Mouse (Mus musculus) c-Kit-positive CD71-negative TER-119-negative erythroid progenitor cells, embryonic 14.5 days (primary cell): Measurements from ENCODE around the gene Schip1.

Experiments
- DNase-seq: peaks from one replicate; pipeline ENCODE4 v3.0.0-alpha.2; 2013; ENCODE audit warnings: low read depth

Gene Schip1

GRCm38 (mm10) chr3:68556891-68557290 lies 492.3 kb downstream of the Schip1 start:
- DNase-seq = no peak

DNA sequence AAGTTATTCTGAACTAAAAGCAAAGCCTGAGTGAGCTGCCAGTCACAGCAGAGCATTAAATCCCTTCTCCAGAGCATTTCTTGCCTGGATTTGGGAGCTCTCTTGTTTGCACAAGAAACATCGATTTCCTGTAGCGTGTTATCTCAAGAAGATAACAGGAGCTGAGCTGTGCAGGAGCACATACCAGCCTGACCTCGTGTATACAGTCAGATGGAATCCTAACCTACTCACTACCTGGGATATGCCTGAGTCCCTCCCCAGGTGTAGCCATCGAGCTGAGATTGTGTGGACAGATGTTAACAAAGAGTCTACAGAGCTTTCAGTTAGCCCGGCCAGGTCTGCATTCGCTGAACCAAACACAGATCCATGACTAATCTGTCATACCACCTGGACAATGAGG lies 494.1 kb downstream of the Schip1 start:
- DNase-seq = no peak

GRCm38 (mm10) chr3:68560057-68560456 lies 495.5 kb downstream of the Schip1 start:
- no peak for DNase-seq

DNA sequence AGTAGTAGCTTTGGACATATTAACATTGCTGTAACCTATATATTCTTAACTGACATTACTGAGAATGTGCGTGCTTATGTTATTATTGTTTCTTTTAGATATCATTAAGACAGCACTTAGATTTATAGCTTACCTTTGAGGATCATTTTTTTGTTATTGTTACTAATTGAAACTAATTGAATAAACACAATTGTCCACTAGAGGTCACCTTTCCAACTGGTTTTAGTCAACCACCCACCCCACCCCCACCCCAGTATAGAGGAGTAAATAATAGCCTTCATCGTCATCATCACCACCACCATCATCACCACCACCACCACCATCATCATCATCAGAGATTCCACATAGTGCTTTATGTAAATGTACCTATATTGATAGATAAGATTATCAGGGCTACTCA lies 498.2 kb downstream of the Schip1 start:
- DNase-seq = no peak

- DNase-seq = no peak
These were observed 499.3 kb downstream of the Schip1 start for GRCm38 (mm10) chr3:68563922-68564321.

DNA sequence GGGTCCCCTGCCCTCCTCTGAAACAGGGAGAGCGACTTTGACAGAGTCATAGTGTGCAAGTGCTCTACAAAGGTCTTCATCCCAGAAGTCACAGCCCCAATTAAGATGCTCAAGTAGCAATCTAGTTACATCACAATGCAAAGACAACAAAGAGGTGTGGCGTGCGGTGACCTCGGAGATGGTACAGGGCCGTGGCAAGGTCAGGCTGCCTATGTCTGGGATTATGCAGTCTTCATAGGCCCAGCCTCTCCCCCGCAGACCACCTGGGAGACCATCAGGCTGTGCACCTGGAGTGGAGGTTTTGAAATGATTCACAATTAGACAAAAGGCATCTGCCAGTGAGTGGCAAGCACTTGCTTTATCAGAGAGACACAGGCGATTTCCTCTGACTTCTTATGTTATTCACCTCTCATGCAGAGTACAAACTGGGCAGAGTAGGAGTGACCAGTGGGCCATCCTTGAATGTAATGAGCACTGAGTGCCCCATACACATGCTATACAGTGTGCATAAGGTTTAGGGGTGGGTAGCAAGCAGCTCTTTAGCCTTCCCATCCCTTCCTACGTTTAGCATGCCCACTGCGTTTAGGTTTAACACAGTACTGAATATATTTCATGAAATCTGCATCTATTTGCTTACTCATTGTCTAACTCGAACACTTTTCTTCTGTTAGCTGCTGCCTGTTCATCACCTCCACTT lies 500.5 kb downstream of the Schip1 start:
- no peak for DNase-seq

DNA sequence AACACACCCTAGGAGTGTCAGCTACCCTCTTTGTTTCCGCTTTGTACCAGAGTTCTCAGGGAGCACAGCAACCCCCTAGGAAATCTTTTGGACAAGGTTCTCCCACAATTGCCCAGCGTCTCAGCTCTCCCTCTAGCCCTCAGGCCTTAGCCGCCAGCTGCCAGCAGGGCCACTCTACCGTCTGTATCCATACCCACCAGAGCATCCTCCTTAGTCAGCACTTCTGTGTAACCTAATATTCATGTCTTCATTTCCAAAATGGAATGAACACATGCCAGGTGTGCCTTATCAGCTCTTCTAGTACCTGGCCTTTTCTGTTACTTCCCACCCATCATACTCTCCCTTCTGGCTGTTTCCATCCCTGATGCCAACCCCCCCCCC lies 501.1 kb downstream of the Schip1 start:
- DNase-seq = no peak

DNA sequence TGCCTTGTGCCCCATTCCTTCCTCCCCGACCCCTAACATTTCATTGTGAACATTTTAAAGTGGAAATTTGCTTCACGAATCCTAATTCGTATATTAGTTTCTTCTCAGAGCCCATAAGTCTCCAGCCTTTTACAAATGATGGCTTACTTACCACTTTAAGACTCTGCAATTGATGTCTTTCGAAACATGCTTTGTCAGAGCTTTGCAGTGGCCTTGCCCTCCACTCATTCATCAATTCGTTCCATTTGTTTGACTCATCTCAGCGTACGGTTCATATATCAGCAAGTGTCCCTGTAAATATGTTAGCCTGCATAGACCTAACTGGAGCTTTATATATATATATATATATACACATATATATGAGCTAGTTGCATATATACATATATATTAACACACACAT lies 503.0 kb downstream of the Schip1 start:
- no peak for DNase-seq

GRCm38 (mm10) chr3:68568149-68568548 lies 503.5 kb downstream of the Schip1 start:
- no peak for DNase-seq

GRCm38 (mm10) chr3:68568716-68569115 lies 504.1 kb downstream of the Schip1 start:
- DNase-seq = no peak

GRCm38 (mm10) chr3:68570319-68570718 lies 505.7 kb downstream of the Schip1 start:
- no peak for DNase-seq

DNA sequence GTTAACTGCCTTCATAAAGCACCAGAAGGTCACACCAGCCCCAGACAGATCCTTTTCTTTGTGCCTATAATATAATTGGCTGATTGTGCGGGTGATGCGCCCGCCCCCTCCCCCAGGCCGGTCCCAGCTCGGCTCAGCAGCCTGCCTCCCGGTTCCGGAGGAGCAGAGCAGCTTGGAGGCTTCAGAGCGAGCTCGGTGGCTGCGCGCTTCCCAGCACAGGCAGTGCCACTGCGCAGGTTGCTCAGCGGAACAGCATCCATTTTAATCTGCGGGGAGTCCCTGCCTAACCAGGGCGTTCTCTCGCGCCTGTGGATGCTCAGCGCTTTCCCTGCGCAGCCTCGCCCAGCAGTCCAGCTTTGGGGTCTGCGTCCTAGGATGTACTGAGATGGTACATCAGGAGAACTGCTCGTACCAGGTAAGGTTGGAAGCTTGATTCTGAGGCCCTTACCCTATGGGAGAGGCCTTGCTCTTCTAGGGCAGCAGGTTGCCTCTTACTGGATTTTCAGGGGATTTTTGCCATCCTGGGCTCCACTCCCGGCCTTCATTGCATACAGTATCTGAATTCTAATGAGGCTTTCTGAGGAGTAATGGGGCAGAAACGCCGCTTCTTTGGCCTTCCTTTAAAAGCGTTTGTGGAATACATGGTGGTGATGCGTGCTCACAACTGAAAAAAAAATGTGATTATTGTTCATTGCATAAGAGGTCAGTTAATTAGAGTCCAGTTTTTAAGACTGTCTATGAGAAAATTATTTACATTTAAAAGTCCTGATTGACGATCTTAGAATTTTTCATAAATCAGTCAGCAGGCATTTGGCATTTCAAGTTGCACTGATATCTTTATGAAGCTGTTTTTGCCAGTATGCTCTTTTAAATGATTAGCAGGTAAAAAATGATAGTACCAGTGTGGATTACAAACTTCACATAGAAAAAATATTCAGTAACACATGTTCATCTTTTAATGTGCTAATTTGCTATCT lies 507.9 kb downstream of the Schip1 start:
- no peak for DNase-seq

GRCm38 (mm10) chr3:68573226-68573624 lies 508.6 kb downstream of the Schip1 start:
- DNase-seq = no peak

- no peak for DNase-seq
These were observed 509.5 kb downstream of the Schip1 start for GRCm38 (mm10) chr3:68574097-68574496.

DNA sequence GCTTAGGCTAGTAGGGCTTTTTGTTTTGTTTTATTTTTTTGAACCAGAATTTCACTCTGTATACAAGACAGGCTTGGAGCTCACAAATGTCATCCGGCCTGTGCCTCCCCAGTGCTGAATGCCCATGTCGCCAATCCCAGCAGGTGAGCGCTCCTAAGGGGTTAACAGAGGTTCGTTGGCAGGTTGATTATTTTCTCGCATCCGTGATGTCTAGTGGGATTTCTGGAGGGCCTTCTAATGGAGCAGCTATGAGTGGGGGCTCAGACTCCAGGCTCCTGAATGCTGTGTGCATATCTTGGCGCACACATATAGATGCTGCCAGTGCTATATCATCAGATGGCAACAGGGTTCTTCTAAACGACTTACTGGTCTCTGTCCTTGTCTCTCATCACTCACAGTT lies 510.0 kb downstream of the Schip1 start:
- DNase-seq = no peak

GRCm38 (mm10) chr3:68575636-68576340 lies 511.2 kb downstream of the Schip1 start:
- DNase-seq = no peak

- no peak for DNase-seq
These were observed 511.8 kb downstream of the Schip1 start for GRCm38 (mm10) chr3:68576431-68576830.

DNA sequence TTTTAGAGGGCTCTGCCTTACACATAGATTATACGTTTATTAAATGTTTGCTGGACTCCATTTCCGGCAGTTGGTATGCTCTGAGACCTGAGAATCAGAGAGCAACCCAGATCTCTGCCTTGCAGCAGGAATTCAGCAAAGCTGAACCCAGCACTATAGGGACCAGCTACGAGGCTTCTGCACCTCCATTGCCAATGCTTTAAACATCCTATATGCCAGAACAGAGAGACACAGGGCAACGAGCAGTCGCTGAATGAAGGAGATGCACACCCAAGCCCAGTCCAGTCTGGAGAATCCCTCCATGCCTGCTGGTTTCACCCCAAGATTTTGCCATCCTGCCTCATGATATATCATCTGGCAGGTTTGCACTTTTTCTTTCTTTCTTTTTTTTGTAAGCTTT lies 512.3 kb downstream of the Schip1 start:
- no peak for DNase-seq

DNA sequence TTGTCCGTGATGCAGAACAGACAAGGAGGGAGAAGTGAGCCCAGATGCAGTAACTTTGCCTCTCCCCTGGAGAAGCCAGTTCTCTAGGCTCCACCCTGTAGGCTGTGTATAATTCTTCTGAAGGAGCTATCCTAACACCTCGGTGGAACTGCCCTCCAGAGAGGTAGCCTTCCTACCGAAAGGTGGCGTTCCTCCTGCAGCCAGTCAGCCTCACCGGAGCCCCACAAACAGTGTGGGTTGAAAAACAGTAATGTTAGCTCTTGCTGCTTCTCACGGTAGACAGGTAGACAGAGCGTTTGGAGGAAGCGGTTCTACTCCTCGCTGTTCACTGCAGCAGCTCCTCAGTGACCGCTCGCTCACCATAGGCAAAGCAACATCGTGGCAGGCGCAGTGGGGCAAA lies 517.0 kb downstream of the Schip1 start:
- DNase-seq = no peak

GRCm38 (mm10) chr3:68582103-68582740 lies 517.6 kb downstream of the Schip1 start:
- no peak for DNase-seq

DNA sequence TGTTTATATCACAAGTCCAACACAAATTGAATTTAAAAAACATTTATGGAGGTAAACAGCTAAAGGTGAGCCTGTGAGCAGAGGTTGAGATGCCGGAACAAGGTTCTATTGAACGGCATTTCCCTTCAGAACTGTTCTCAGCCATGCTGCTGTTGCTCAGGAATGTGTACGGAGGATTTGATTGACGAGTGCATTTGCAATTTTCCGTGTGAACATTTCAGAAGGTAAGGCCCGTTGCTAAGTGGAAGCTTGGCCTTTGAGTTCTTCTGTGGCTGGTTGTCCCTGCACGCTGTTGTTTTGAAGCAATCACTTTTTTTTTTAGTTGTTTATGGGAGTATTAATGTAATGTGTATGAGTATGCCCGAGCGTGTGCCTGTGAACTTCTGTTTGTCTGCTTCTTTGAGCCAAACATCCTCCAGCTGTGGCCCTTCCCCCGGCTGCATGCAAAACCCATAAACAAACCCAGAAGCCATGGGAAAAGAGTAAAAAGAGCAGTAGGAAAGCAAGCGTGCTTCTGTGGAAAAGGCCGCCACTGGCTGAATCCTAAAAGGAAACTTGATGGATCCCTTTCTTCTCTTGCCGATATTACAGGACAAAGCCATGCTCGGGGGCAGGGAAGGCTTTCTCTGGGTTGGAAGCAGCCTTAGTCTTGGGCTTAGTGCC lies 518.6 kb downstream of the Schip1 start:
- no peak for DNase-seq
